Mouse (Mus musculus) liver, adult 2 months (tissue): Measurements from ENCODE around the gene Aup1.

Source experiments
- CTCF ChIP-seq: fragments of 200-500 bp; IDR thresholded peaks from 2 replicates; pipeline ENCODE4 v1.5.1; 2011; ENCODE audit warnings: low read depth, low read length, control low read depth
- POLR2A ChIP-seq: fragments of 200-500 bp; IDR thresholded peaks from 2 replicates; pipeline ENCODE4 v1.6.1; 2011; ENCODE audit warnings: low read length, control low read depth; ENCODE audit not compliant: insufficient read depth; ENCODE audit errors: extremely low read depth

DNA sequence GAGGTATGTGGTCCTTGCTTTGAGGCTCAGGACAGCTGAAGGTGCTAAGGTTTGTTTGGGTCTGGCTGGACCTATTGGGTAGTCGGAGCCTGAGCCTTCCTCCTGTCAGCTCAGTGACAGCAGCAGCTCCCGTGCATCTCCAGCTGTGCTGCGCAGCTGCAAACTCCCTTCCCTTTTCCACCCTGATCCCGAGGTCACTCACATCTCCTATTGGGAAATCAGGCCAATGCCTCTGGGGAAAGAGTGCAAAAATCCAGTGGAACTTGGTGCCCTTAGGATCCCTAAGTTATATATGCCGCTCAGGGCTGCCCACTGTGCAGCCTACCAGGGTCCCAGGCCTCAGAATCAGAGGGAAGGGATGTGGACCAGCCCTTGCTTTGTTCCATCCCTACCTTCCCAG lies 29.2 kb downstream of the Aup1 start:
- TF ChIP-seq POLR2A (no peak), CTCF (no peak)
